Mouse (Mus musculus): ENCODE measurements around the gene 4930432K21Rik. TPM values are rescaled to one million over a fixed set of nuclear protein-coding genes. Genes with fewer than 3 reads are reported as not detected.

Gene 4930432K21Rik
- polyA plus RNA-seq, 2 experiments from 2014 or later = 0.40 to 1.2 TPM

- peak; percentile 47 for ATAC-seq
Observed at GRCm38 (mm10) chr8:84210167-84210791, 62.5 kb downstream of the 4930432K21Rik start.

- no peak for ATAC-seq
Observed at GRCm38 (mm10) chr8:84211202-84211601, 63.4 kb downstream of the 4930432K21Rik start.

DNA sequence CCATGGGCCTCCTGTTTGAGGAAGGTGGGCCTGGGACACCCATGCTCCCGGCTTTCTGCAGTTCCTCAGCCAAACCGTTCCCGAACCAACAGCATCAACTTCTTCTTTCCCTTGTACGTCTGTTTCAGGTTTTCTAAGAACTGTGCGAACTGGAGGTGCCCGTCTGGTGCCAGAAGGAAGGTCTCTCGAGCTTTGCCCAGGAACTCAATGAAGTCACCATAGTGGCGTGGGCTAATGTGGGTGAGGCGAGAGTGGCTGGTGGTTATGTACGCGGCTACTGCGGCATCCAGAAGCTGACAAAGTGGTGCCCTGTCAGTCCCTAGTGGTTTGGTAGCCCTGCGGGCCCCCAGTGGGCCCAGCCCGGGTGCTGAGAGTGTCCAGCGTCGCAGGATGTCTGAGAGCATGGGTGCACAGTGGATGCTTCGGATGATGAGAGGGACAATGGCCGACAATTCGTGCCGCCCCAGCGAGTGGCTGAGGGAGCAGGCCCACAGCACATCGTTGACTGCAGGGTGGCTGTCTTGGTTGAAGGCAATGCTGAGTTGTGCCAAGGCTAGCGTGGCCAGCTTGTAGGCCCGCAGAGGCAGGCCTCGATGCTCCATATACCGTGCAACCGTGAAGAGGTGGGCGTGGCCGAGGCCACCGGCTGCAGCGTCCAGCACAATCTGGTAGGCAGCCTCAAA is 64.2 kb downstream of the 4930432K21Rik start:
- ATAC-seq = no peak

- no peak for ATAC-seq
Observed at GRCm38 (mm10) chr8:84213277-84213676, 65.5 kb downstream of the 4930432K21Rik start.

- no peak for ATAC-seq
Observed at GRCm38 (mm10) chr8:84217206-84217605, 69.4 kb downstream of the 4930432K21Rik start.

DNA sequence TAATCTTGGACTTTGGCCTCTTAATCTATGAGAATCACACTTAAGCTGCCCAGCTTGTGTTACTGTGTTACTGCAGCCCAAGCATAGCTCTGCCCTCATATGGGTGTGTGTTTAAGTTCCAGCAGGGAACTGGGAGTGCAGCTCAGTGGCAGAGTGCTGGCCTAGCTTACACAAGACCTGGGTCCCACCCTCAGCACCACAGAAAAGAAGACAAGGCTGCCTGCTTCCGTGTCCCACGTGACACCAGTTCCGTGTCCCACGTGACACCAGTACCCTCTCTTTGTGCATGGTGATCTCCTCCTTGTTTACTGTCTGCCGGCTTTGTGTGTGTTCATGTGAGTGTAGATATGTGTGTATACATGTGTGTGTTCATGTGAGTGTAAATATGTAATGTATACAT is 70.3 kb downstream of the 4930432K21Rik start:
- ATAC-seq = no peak

DNA sequence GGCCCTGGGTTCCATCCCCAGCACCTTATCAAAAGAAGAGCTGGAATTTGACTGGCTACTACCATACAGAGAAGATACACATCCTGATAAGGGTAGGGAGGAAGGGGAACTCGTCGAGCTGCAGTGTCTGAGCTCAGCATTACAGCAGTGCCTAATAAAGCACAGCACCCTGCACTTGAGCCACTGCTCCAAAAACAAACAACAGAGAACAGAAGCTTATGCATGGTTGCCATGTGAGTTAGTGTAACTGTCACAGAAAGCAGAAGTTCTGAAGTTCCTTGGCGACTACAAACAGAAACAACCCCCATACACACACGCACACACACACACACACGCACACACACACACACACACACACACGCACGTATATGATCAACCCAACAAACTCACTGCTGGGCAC is 72.3 kb downstream of the 4930432K21Rik start:
- ATAC-seq = no peak

Other genes with a start within 250 kb of the 4930432K21Rik start
- gene Adgrl1, start 247.9 kb upstream of the 4930432K21Rik start, polyA plus RNA-seq (2017; shearing (Covaris generic)) = 10 to 100 TPM in 1 of 2 experiments, 1 to 10 TPM in 1; 9.3 to 11.0 TPM
- gene Gm10644, start 192.8 kb upstream of the 4930432K21Rik start, polyA plus RNA-seq (2017; shearing (Covaris generic)) = under 1 TPM; 0.24 to 0.66 TPM
- 10 to 100 TPM; 69.0 to 76.6 TPM for gene Asf1b, start 192.5 kb upstream of the 4930432K21Rik start, polyA plus RNA-seq (2017; shearing (Covaris generic))
- gene Prkaca, start 175.0 kb upstream of the 4930432K21Rik start, polyA plus RNA-seq (2017; shearing (Covaris generic)) = 10 to 100 TPM; 18.9 to 22.0 TPM
- gene Samd1, start 150.4 kb upstream of the 4930432K21Rik start, polyA plus RNA-seq (2017; shearing (Covaris generic)) = 1 to 10 TPM; 5.5 to 5.9 TPM
- under 1 TPM in 1 of 2 experiments, not detected in 1; 0.95 TPM for gene 1700067K01Rik, start 146.5 kb upstream of the 4930432K21Rik start, polyA plus RNA-seq (2017; shearing (Covaris generic))
- 1 to 10 TPM in 1 of 2 experiments, under 1 TPM in 1; 0.83 to 1.1 TPM for gene 2210011C24Rik, start 135.9 kb upstream of the 4930432K21Rik start, polyA plus RNA-seq (2017; shearing (Covaris generic))
- gene Palm3, start 126.6 kb upstream of the 4930432K21Rik start, polyA plus RNA-seq (2017; shearing (Covaris generic)) = 1 to 10 TPM; 1.1 to 2.4 TPM
- 100 to 1,000 TPM; 185 to 292 TPM for gene Il27ra, start 105.4 kb upstream of the 4930432K21Rik start, polyA plus RNA-seq (2017; shearing (Covaris generic))
- gene Rln3, start 103.0 kb upstream of the 4930432K21Rik start, polyA plus RNA-seq (2017; shearing (Covaris generic)) = 10 to 100 TPM; 44.3 to 60.9 TPM
- gene Gm10643, start 82.9 kb upstream of the 4930432K21Rik start, polyA plus RNA-seq (2017; shearing (Covaris generic)) = 1 to 10 TPM in 1 of 2 experiments, under 1 TPM in 1; 0.98 to 1.2 TPM
- 10 to 100 TPM; 11.9 to 12.6 TPM for gene Rfx1, start 81.2 kb upstream of the 4930432K21Rik start, polyA plus RNA-seq (2017; shearing (Covaris generic))
- 10 to 100 TPM; 13.9 to 15.9 TPM for gene Dcaf15, start 43.3 kb upstream of the 4930432K21Rik start, polyA plus RNA-seq (2017; shearing (Covaris generic))
- gene Podnl1, start 22.0 kb upstream of the 4930432K21Rik start, polyA plus RNA-seq (2017; shearing (Covaris generic)) = 1 to 10 TPM; 8.2 to 9.0 TPM
- gene Cc2d1a, start 89 bp upstream of the 4930432K21Rik start, polyA plus RNA-seq (2017; shearing (Covaris generic)) = 10 to 100 TPM; 14.9 to 16.0 TPM
- gene Nanos3, start 37.2 kb downstream of the 4930432K21Rik start, polyA plus RNA-seq (2017; shearing (Covaris generic)) = 1 to 10 TPM in 1 of 2 experiments, not detected in 1; 1.1 TPM
- 1 to 10 TPM; 3.1 to 5.5 TPM for gene Zswim4, start 89.0 kb downstream of the 4930432K21Rik start, polyA plus RNA-seq (2017; shearing (Covaris generic))
- 100 to 1,000 TPM; 382 to 385 TPM for gene D8Ertd738e, start 101.7 kb downstream of the 4930432K21Rik start, polyA plus RNA-seq (2017; shearing (Covaris generic))
- gene Mri1, start 109.3 kb downstream of the 4930432K21Rik start, polyA plus RNA-seq (2017; shearing (Covaris generic)) = 10 to 100 TPM; 38.1 to 39.4 TPM
- gene Ccdc130, start 122.4 kb downstream of the 4930432K21Rik start, polyA plus RNA-seq (2017; shearing (Covaris generic)) = 10 to 100 TPM; 32.2 to 45.4 TPM
- 10 to 100 TPM in 1 of 2 experiments, 1 to 10 TPM in 1; 5.8 to 10.5 TPM for gene Cacna1a, start 240.4 kb downstream of the 4930432K21Rik start, polyA plus RNA-seq (2017; shearing (Covaris generic))

Data from activated CD4-positive, CD25-positive, alpha-beta regulatory T cell, adult 4 months (primary cell).